Mouse (Mus musculus) liver, postnatal 0 days (tissue): ENCODE results near the gene Pptc7.

Experiments used
- CTCF ChIP-seq: sonication (generic); IDR thresholded peaks from 2 replicates; pipeline ENCODE4 v1.5.1; 2016; ENCODE audit warnings: antibody characterized with exemption, low read depth
- EP300 ChIP-seq: IDR thresholded peaks from 2 replicates; pipeline ENCODE4 v1.6.1; 2016; ENCODE audit warnings: antibody characterized with exemption, low read depth, mild to moderate bottlenecking

DNA sequence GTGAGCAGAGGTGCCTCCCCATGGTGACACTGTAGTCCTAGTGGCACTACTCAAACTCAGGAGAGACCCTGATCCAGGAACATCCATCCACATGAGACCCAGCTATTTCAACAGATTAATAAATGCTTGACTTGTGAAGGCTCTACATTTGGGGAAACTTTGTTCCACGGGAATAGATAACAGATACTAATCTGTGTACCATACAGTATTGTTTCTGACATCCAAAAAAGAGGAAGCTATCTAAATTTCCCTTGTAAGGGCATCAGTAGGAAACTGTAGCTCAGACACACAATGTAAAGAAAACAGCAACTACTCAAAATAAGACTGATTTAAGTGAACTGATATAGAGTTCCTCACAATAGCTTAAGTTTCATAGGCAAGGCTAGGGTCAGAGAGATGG, 58.7 kb downstream of the Pptc7 start:
- no peak for TF ChIP-seq CTCF
- no peak for TF ChIP-seq EP300
